Mouse (Mus musculus): ENCODE data around the gene Rnpepl1. TPM values are rescaled to one million over a fixed set of nuclear protein-coding genes. Genes with fewer than 3 reads are reported as not detected.
A peak's percentile ranks its signal among the peaks of the same experiment; 100 is the strongest.

The Rnpepl1 gene
- total and polyA plus RNA-seq, 3 experiments = 66.1 to 107 (median 78.3) TPM

DNA sequence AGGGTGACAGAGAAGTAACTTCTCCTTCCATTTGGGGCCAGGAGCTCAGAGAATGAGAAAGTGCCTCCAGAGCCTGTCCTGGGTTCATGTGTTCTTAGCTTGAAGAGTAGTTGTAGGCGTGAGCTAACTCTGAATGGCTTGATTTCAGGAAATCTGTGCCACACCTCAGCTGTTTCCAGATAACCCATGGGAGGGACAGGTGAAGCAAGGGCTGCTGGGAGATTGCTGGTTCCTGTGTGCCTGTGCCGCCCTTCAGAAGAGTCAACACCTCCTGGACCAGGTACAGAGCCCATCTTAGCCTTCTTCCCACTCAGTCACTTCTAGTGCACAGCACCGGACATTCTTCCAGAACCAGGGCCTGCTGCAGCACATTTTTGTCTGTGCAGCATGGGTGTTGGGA is 27.2 kb downstream of the Rnpepl1 start:
- Histone ChIP-seq H3K4me1 (ENCODE audit: control insufficient read depth, insufficient read depth, low read length) (peaks cover 4% of the 10 kb centered on the region), H3K36me3 (ENCODE audit: control insufficient read depth, insufficient read depth, low read length) (no peaks in the 10 kb centered on the region), H3K27ac (no peak overlapping the region), H3K27me3 (ENCODE audit: control insufficient read depth, insufficient read depth, low read length) (no peaks in the 10 kb centered on the region), H3K79me2 (replicated peaks; ENCODE audit: control insufficient read depth, insufficient read depth, low read length) (no peaks in the 10 kb centered on the region), H3K9ac (ENCODE audit: low read depth, low read length) (no peak overlapping the region), H3K4me3 (no peak overlapping the region)
- WGBS = 90% methylated on average over 3 of the region's 3 CpGs
- DNase-seq = no peak
- TF ChIP-seq POLR2A (IDR thresholded peaks at IDR 0.05; ENCODE audit: insufficient read depth, low read depth, low read length) (no peak), EP300 (IDR thresholded peaks at IDR 0.05; ENCODE audit: insufficient read depth, low read depth, low read length) (no peak), CTCF (IDR thresholded peaks at IDR 0.05) (no peak)
- intact Hi-C loops (cut with DNase I) = loop anchor here (10.0 kb wide), 2 partner anchors 407 to 537 kb away; partner anchors contain the start of genes Hdlbp, Pask and Ppp1r7

DNA sequence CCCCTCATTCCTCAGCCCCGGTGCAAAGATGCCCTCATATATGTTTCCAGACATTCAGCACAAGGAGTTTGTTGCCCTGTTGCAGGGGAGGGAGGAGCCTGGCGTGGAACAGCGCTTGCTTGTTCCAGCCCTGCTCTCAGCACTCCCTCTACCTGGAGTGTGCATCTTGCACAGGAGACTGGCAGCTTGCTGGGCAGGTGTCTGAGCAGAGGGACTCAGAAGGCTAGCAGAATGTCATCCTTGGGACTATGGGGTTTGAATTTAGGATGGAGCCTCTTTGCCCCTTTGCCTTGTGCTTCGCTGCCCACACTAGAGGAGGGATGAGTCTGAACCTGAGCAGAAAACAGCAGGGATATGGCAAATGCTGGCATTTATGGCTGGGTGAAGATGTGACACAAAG is 29.2 kb downstream of the Rnpepl1 start:
- peaks cover 2% of the 10 kb centered on the region for H3K4me1 ChIP-seq (ENCODE audit: control insufficient read depth, insufficient read depth, low read length)
- H3K9ac ChIP-seq (ENCODE audit: low read depth, low read length) = no peak overlapping the region
- H3K36me3 ChIP-seq (ENCODE audit: control insufficient read depth, insufficient read depth, low read length) = no peaks in the 10 kb centered on the region
- 96% methylated on average over 4 of the region's 4 CpGs for WGBS
- no peaks in the 10 kb centered on the region for H3K27me3 ChIP-seq (ENCODE audit: control insufficient read depth, insufficient read depth, low read length)
- H3K27ac ChIP-seq = no peak overlapping the region
- intact Hi-C loops (cut with DNase I) = loop anchor here (10.0 kb wide), 2 partner anchors 405 to 535 kb away; partner anchors contain the start of genes Hdlbp, Pask and Ppp1r7
- no peaks in the 10 kb centered on the region for H3K79me2 ChIP-seq (replicated peaks; ENCODE audit: control insufficient read depth, insufficient read depth, low read length)
- TF ChIP-seq EP300 (IDR thresholded peaks at IDR 0.05; ENCODE audit: insufficient read depth, low read depth, low read length) (no peak), POLR2A (IDR thresholded peaks at IDR 0.05; ENCODE audit: insufficient read depth, low read depth, low read length) (no peak), CTCF (IDR thresholded peaks at IDR 0.05) (no peak)
- DNase-seq = no peak
- H3K4me3 ChIP-seq = no peak overlapping the region

DNA sequence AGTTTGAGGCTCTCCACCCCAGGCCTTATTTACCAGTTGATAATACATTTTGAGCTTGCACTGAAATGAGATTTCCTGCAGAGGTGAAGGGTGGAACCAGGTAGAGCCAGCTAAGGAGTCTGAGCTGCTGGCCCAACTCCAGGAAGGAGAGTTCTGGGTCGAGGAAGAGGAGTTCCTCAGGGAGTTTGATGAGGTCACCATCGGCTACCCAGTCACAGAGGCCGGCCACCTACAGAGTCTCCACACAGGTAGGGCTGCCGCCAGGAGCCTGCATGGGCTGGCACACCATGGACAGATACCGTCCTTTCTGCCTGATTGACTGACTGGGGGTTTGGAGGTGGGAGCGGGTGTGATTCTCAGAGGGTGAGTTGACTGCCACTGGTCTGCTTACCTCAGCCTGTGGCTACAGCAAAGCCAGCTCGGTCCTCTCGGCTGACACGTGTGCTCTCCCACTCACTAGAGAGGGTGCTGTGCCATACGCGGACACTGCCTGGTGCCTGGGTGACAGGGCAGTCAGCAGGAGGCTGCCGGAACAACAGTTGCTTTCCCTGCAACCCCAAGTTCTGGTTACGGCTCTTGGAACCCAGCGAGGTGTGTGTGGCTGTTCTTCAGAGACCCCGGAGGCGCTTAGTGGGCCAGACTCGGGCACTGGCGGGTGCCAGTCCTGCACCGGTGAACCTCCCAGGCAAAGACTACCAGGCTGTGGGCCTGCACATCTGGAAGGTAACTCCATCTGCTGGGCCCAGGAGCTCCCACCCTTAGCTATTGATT is 32.8 kb downstream of the Rnpepl1 start:
- 91% methylated on average over 19 of the region's 19 CpGs for WGBS
- Histone ChIP-seq H3K79me2 (replicated peaks; ENCODE audit: control insufficient read depth, insufficient read depth, low read length) (no peaks in the 10 kb centered on the region), H3K36me3 (ENCODE audit: control insufficient read depth, insufficient read depth, low read length) (no peaks in the 10 kb centered on the region), H3K9ac (ENCODE audit: low read depth, low read length) (no peak overlapping the region), H3K4me1 (ENCODE audit: control insufficient read depth, insufficient read depth, low read length) (no peaks in the 10 kb centered on the region; the same call in 1 of the 2 replicates), H3K27me3 (ENCODE audit: control insufficient read depth, insufficient read depth, low read length) (no peaks in the 10 kb centered on the region), H3K4me3 (no peak overlapping the region), H3K27ac (no peak overlapping the region)
- no peak for DNase-seq
- no peak for TF ChIP-seq CTCF (IDR thresholded peaks at IDR 0.05)
- intact Hi-C loops (cut with DNase I) = no loop called here

DNA sequence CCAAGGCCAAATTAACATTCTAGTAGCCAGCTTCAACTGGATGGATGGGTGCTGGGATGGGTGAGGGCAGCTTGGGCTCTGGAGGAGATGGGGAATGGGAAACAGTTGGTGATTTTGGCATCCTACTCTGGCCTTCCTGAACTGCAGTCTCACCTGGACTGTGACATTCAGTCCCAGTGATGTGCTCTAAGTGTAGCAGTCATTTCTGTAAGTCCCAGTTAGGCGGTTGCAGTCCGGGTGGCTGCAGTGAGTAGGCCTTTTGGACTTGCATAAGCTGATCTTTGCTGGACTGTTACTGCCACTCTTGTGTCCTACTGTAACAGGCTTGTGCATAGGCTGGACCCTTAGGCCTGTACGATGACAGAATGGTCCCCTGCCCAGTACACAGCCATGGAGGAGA is 37.4 kb downstream of the Rnpepl1 start:
- no peak overlapping the region for H3K27ac ChIP-seq
- no peaks in the 10 kb centered on the region for H3K36me3 ChIP-seq (ENCODE audit: control insufficient read depth, insufficient read depth, low read length)
- no peaks in the 10 kb centered on the region for H3K27me3 ChIP-seq (ENCODE audit: control insufficient read depth, insufficient read depth, low read length)
- no peak overlapping the region for H3K9ac ChIP-seq (ENCODE audit: low read depth, low read length)
- TF ChIP-seq CTCF (IDR thresholded peaks at IDR 0.05) (no peak), POLR2A (IDR thresholded peaks at IDR 0.05; ENCODE audit: insufficient read depth, low read depth, low read length) (no peak), EP300 (IDR thresholded peaks at IDR 0.05; ENCODE audit: insufficient read depth, low read depth, low read length) (no peak)
- H3K79me2 ChIP-seq (replicated peaks; ENCODE audit: control insufficient read depth, insufficient read depth, low read length) = no peaks in the 10 kb centered on the region
- intact Hi-C loops (cut with DNase I) = no loop called here
- no peaks in the 10 kb centered on the region; the same call in 1 of the 2 replicates for H3K4me1 ChIP-seq (ENCODE audit: control insufficient read depth, insufficient read depth, low read length)
- no peak overlapping the region for H3K4me3 ChIP-seq
- WGBS = 99% methylated on average over 3 of the region's 3 CpGs
- DNase-seq = no peak

DNA sequence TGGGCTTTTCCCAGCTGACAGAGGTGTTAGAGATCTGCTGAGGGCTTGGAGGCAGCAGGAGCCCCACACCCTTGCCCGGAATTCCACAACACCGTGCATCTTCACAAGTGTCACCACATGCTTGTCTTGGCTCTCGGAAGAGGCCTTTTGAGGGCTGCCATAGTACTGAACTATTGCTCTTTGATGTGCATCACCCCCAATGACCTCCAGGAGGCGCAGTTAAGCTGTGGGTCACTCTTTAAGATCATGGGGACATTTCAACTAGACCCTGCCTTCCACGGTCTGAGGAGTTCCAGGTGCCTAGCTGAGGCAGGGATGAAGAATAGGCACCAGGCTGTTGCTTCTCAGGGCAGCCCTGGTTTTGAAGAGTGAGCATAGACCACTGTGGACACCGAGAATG is 38.8 kb downstream of the Rnpepl1 start:
- H3K4me1 ChIP-seq (ENCODE audit: control insufficient read depth, insufficient read depth, low read length) = no peaks in the 10 kb centered on the region; the same call in 1 of the 2 replicates
- no peak overlapping the region for H3K27ac ChIP-seq
- no peak overlapping the region for H3K4me3 ChIP-seq
- H3K79me2 ChIP-seq (replicated peaks; ENCODE audit: control insufficient read depth, insufficient read depth, low read length) = no peaks in the 10 kb centered on the region
- no peak for DNase-seq
- no peaks in the 10 kb centered on the region for H3K36me3 ChIP-seq (ENCODE audit: control insufficient read depth, insufficient read depth, low read length)
- TF ChIP-seq POLR2A (IDR thresholded peaks at IDR 0.05; ENCODE audit: insufficient read depth, low read depth, low read length) (no peak), EP300 (IDR thresholded peaks at IDR 0.05; ENCODE audit: insufficient read depth, low read depth, low read length) (no peak), CTCF (IDR thresholded peaks at IDR 0.05) (peak; percentile 60)
- no peaks in the 10 kb centered on the region for H3K27me3 ChIP-seq (ENCODE audit: control insufficient read depth, insufficient read depth, low read length)
- 61% methylated on average over 6 of the region's 6 CpGs for WGBS
- no peak overlapping the region for H3K9ac ChIP-seq (ENCODE audit: low read depth, low read length)
- intact Hi-C loops (cut with DNase I) = no loop called here

DNA sequence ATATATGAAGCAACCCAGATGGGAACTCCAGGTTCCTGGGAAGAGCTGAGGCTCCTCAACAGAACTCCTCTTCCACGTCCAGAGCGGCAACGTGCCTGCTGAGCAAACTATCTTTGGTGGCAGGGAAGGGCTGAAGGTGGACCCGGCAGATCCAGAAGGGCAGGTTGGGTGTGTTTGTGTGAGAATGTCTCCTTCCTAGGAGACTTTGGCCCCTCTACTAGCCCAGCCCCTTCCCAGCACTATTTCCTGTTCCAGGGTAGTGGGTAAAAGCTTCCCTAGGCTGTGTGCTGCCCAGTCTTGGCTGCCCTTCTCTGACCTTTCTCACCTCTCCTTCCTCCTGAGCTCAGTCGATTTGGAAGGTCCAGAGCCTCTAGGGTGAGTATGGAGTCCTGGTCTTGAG is 40.0 kb downstream of the Rnpepl1 start, which contains the start of gene Gpr35:
Gpr35 (plus strand) TSS at position 259 of the 400 bp plus-strand sequence.
- H3K9ac ChIP-seq (ENCODE audit: low read depth, low read length) = no peak within 1 kb of the TSS
- no peak within 1 kb of the TSS for H3K4me3 ChIP-seq
- H3K27ac ChIP-seq = no peak within 1 kb of the TSS
- H3K4me1 ChIP-seq (ENCODE audit: control insufficient read depth, insufficient read depth, low read length) = no peaks in the 10 kb centered on the region; the same call in 1 of the 2 replicates
- intact Hi-C loops (cut with DNase I) = no loop called here
- H3K36me3 ChIP-seq (ENCODE audit: control insufficient read depth, insufficient read depth, low read length) = no peaks in the 10 kb centered on the region
- no peak for DNase-seq
- no peaks in the 10 kb centered on the region for H3K27me3 ChIP-seq (ENCODE audit: control insufficient read depth, insufficient read depth, low read length)
- 71% methylated on average over 5 of the region's 5 CpGs for WGBS
- H3K79me2 ChIP-seq (replicated peaks; ENCODE audit: control insufficient read depth, insufficient read depth, low read length) = no peaks in the 10 kb centered on the region
- TF ChIP-seq CTCF (IDR thresholded peaks at IDR 0.05) (no peak), EP300 (IDR thresholded peaks at IDR 0.05; ENCODE audit: insufficient read depth, low read depth, low read length) (no peak), POLR2A (IDR thresholded peaks at IDR 0.05; ENCODE audit: insufficient read depth, low read depth, low read length) (no peak)
